Mouse (Mus musculus) liver, adult 2 months (tissue): ENCODE results near the gene Gm5483. TPM values are rescaled to one million over a fixed set of nuclear protein-coding genes. Genes with fewer than 3 reads are reported as not detected.
"Not testable (repeated sequence)": the region's sequence is repeated elsewhere in the genome, so short reads cannot be mapped to it uniquely, and the experiment has no call there.

ENCODE experiments used
- DNase-seq: peaks from one replicate; pipeline ENCODE4 v3.0.0-alpha.2; 2011; ENCODE audit warnings: low read depth, low spot score; ENCODE audit errors: extremely low read depth
- H3K27ac ChIP-seq: fragments of 200-500 bp; replicated peaks from 2 replicates; pipeline ENCODE4 v1.5.1; 2012; ENCODE audit warnings: low read depth, mild to moderate bottlenecking, control low read depth, inconsistent platforms, low read length; ENCODE audit not compliant: insufficient read depth
- H3K27me3 ChIP-seq: fragments of 200-500 bp; 2 replicates; pipeline ENCODE4 v1.6.1; 2012; ENCODE audit warnings: mild to moderate bottlenecking, moderate library complexity, low read length, inconsistent platforms; ENCODE audit not compliant: control insufficient read depth, insufficient read depth
- H3K36me3 ChIP-seq: fragments of 200-500 bp; 2 replicates; pipeline ENCODE4 v1.6.1; 2012; ENCODE audit warnings: low read length, inconsistent platforms; ENCODE audit not compliant: control insufficient read depth, insufficient read depth
- H3K4me1 ChIP-seq: fragments of 200-500 bp; 2 replicates; pipeline ENCODE4 v1.6.1; 2011; ENCODE audit warnings: low read length; ENCODE audit not compliant: control insufficient read depth, insufficient read depth
- H3K4me3 ChIP-seq: fragments of 200-500 bp; 2 replicates; pipeline ENCODE4 v1.5.1; 2011; ENCODE audit warnings: low read depth, mild to moderate bottlenecking, control low read depth, low read length, moderate library complexity; ENCODE audit not compliant: insufficient read depth
- H3K79me2 ChIP-seq: fragments of 200-500 bp; 2 replicates; pipeline ENCODE4 v1.6.1; 2012; ENCODE audit warnings: inconsistent platforms, mild to moderate bottlenecking, low read length, moderate library complexity; ENCODE audit not compliant: control insufficient read depth, insufficient read depth
- H3K9ac ChIP-seq: fragments of 200-500 bp; 2 replicates; pipeline ENCODE4 v1.6.1; 2012; ENCODE audit warnings: low read depth, mild to moderate bottlenecking, control low read depth, inconsistent platforms, low read length
- CTCF ChIP-seq: fragments of 200-500 bp; IDR thresholded peaks from 2 replicates; pipeline ENCODE4 v1.5.1; 2011; ENCODE audit warnings: low read depth, low read length, control low read depth
- POLR2A ChIP-seq: fragments of 200-500 bp; IDR thresholded peaks from 2 replicates; pipeline ENCODE4 v1.6.1; 2011; ENCODE audit warnings: low read length, control low read depth; ENCODE audit not compliant: insufficient read depth; ENCODE audit errors: extremely low read depth
- WGBS: fragments of 180-500 bp; shearing (Covaris S2); methylation state at CpG from one replicate; pipeline ENCODE4 v1.1.7; 2018; 5-methylcytosine and 5-hydroxymethylcytosine counted together
- polyA plus RNA-seq: library from polyadenylated mRNA; depleted of rRNA; stranded (reverse); fragments of >200 nt; gene quantifications from 2 replicates; pipeline ENCODE4 v1.2.3, GENCODE M21; 2012; rRNA removed
- total RNA-seq: library from RNA; depleted of rRNA; stranded (reverse); fragments of >200 nt; gene quantifications from 2 replicates; pipeline ENCODE4 v1.2.3, GENCODE M21; 2014; rRNA removed

Gene Gm5483
- not detected in 2 replicates for total RNA-seq
- not detected in 2 replicates for polyA plus RNA-seq

DNA sequence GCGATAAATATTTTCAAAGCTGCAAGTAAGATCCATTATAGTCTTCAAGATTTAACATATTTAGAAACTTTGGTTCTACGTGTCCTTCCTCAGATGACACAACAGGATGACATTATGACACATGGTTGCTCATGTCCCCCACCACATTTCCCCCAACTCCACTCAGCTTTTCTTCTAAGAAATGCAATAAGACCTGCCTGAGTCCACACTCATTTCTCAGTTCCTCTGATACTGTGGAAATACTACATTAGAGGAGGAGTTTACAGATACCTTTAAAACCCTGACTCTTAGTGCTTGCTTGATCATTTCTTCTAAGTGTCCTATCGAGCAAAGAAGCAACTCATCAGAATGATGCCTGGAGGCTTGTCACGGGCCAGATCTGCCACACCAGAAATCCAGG lies at the start of gene Gm5483:
Gene Gm5483 (plus strand): TSS at position 301 of the 400 bp plus-strand sequence.
- not testable (repeated sequence) for H3K79me2 ChIP-seq, H3K27ac ChIP-seq, H3K9ac ChIP-seq, H3K27me3 ChIP-seq, H3K4me1 ChIP-seq, H3K4me3 ChIP-seq, DNase-seq, H3K36me3 ChIP-seq
- WGBS: 86% methylated on average over 4 of the region's 4 CpGs

DNA sequence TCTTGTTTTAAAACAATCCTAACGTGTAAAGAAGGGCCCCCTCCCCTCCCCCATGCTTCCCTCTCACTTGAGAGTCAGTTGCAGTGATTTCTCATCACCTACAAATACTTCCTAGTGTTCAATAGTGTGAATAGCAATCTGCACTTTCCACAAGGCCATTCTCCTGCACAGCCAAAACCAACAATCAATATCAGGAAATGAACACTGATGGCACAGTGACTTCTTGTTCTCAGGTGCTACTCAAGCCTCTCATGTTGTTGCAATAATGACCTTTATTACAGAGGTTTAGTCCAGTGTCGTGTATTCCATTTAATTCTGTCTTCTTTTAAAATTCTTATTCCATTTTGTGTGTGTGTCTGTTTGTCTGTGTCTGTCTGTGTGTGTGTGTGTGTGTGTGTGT lies 45.8 kb upstream of the Gm5483 start:
- WGBS: 40% methylated on average over 2 of the region's 2 CpGs
- Histone ChIP-seq H3K36me3 (no peaks in the 10 kb centered on the region), H3K27me3 (no peaks in the 10 kb centered on the region), H3K4me1 (no peaks in the 10 kb centered on the region; the same call in 1 of the 2 replicates), H3K4me3 (no peak overlapping the region), H3K79me2 (no peaks in the 10 kb centered on the region), H3K9ac (no peak overlapping the region), H3K27ac (no peak overlapping the region)
- peak; percentile 90 for DNase-seq
- TF ChIP-seq CTCF: 0 out of 2 replicates have a peak, but pooled peaks have one; percentile 4
- TF ChIP-seq POLR2A: no peak

DNA sequence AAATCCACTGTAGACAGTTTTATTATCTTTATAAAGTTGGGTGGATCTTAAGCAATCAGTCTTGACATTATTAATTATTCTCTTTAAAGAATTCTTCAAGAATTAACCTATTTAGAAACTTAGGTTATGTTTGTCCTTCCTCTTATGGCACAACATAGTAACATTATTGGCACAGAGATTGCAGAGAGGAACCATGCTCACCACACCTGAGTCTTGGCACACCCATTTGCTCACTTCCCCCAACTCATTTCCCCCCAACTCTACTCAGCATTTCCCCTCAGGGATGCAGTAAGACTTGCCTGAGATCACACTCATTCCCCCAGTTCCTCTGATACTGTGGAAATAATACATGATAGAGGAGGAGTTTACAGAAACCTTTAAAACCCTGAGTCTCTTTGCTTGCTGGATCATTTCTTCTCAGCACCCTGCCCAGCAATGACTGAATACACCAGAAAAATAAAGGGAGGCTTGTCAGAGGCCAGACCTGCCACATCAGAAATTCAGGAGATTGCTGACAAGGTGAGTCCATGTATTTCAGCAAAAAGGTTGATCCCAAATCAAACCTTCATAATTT lies 27.5 kb upstream of the Gm5483 start, which contains the start of gene Stfa2l1:
Gene Stfa2l1 (plus strand): TSS at position 410 of the 574 bp plus-strand sequence.
- TF ChIP-seq CTCF (no peak), POLR2A (no peak)
- H3K9ac ChIP-seq: no peak within 1 kb of the TSS
- no peaks in the 10 kb centered on the region for H3K36me3 ChIP-seq
- no peak for DNase-seq
- H3K27me3 ChIP-seq: no peaks in the 10 kb centered on the region
- no peaks in the 10 kb centered on the region for H3K4me1 ChIP-seq
- H3K4me3 ChIP-seq: no peak within 1 kb of the TSS
- H3K79me2 ChIP-seq: no peaks in the 10 kb centered on the region
- H3K27ac ChIP-seq: no peak within 1 kb of the TSS

DNA sequence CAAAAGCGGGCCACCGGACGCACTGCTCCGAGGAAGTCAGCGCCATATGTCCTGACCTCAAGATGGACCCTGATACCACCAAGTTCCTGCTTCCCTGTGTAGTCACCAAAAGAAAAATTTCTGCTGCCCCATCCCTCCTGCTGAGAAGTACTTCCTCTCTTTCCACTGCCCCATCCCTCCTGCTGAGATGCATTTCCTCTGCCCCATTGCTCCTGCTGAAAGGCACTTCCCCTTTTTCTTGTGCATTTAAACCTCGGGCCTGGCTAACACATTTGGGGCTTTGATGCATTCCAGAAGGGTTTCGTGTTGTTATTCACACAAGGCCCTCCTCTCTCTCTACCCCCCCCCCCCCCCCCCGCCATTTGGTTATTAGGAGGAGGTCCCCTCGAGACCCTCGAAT lies 16.2 kb upstream of the Gm5483 start:
- not testable (repeated sequence) for H3K27ac ChIP-seq, H3K4me3 ChIP-seq, H3K36me3 ChIP-seq, DNase-seq, H3K9ac ChIP-seq, H3K4me1 ChIP-seq, H3K27me3 ChIP-seq, H3K79me2 ChIP-seq
- 87% methylated on average over 10 of the region's 10 CpGs for WGBS

DNA sequence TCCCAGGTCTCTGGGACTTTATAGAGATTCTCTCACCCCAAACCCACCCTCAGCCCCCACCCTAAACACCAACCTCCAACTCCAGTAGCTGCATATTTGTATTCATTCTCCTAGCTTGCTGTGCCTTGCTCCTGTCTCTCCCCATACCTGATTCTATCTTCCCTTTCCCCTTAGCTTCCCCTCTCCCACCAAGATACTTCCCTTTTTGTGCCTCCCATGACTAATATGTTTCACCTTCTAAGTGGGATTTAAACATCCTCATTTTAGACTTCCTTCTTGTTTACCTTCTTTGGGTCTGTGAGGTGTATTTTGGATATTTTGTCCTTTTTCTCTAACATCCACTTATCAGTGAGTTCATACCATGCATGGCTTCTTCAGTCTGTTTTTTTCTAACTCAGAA lies 7.9 kb upstream of the Gm5483 start:
- H3K79me2 ChIP-seq: no peaks in the 10 kb centered on the region
- H3K27me3 ChIP-seq: no peaks in the 10 kb centered on the region
- no peak overlapping the region for H3K27ac ChIP-seq
- no peak overlapping the region for H3K9ac ChIP-seq
- peaks cover 2% of the 10 kb centered on the region; the same call in 1 of the 2 replicates for H3K4me1 ChIP-seq
- no peaks in the 10 kb centered on the region for H3K36me3 ChIP-seq
- no peak for DNase-seq
- H3K4me3 ChIP-seq: no peak overlapping the region
- TF ChIP-seq CTCF: no peak
- no peak for TF ChIP-seq POLR2A

DNA sequence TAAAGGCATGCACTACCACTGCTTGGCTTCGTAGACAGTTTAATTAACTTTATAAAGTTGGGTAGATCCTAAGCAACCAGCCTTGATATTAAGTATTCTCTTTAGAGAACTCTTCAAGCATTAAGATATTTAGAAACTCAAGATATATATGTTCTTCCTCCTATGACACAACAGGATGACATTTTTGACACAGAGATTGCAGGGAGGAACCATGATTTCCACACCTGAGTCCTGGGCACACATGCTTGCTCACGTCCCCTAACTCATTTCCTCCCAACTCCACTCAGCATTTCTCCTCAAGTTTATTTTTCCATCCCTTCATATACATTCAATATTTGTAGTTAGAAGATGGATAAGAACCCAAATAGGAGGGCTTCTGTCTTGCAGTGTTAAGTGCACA lies 4.1 kb upstream of the Gm5483 start:
- WGBS: 83% methylated on average over 2 of the region's 2 CpGs
- Histone ChIP-seq H3K36me3 (no peaks in the 10 kb centered on the region), H3K4me1 (peaks cover 2% of the 10 kb centered on the region; the same call in 1 of the 2 replicates), H3K27ac (no peak overlapping the region), H3K9ac (no peak overlapping the region), H3K4me3 (no peak overlapping the region), H3K27me3 (no peaks in the 10 kb centered on the region), H3K79me2 (no peaks in the 10 kb centered on the region)
- no peak for DNase-seq
- no peak for TF ChIP-seq CTCF
